Mouse (Mus musculus) kidney, postnatal 4 days (tissue): ENCODE measurements around the gene Fa2h.

Experiments
- DNase-seq, 2 experiments: peaks; one replicate each; pipeline ENCODE4 v3.0.0; 2021; ENCODE audit warnings: mixed read lengths in 2 of 2

The Fa2h gene

DNA sequence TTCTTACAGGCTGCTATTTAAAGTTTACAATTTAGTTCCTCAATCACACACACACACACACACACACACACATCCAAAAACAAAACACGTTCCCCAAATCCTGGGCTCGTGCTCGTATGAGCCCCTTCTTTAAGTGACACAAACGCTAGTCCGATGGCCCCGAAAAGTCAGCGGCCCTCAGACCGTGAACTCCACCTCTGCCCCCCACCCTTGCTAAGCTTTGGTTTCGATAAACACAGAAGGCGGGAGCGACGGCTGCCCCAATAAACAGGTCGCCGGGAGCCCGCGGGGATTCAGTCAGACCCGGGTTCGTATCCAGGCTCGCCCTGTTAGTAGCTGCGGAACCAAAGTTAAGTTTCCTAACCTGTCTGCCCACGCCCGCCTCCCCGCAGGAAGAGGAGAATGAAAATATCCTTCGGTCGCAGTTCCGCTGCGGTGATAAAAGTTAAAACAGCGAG lies 94.2 kb downstream of the Fa2h start:
- peak; percentile 70 to 78 for DNase-seq

DNA sequence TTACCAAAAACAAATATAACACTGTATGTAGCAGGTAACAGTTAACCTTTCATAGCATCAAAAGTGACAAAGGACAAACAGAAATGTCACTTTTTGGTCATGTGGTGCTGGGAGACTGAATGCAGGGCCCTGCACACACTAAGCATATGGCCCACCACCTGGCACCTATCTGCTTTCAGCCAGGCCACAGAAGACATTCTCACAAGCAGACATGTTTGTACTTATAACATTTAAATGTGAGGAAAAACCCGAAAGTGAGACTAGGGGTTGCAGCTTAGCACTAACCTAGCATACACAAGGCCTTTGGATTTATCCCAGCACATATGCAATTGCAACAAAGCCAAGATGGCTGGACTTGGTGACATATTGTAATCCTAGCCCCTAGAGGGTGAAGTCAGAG lies 95.6 kb downstream of the Fa2h start:
- no peak for DNase-seq
